Mouse (Mus musculus) heart, embryonic 16.5 days (tissue): ENCODE data around the gene Asb18. TPM values are rescaled to one million over a fixed set of nuclear protein-coding genes. Genes with fewer than 3 reads are reported as not detected.
A peak's percentile ranks its signal among the peaks of the same experiment; 100 is the strongest.

Source experiments
- ATAC-seq: fragments of 200-750 bp; cut with Nextera tagmentation; replicated peaks from 2 replicates; pipeline ENCODE4 v1.8.0; 2017; ENCODE audit warnings: moderate number of reproducible peaks; ENCODE audit not compliant: insufficient read depth, low FRiP score; ENCODE audit errors: extremely low read depth
- H3K27ac ChIP-seq: fragments of 300-500 bp; sonication (generic); 2 replicates; pipeline ENCODE4 v1.5.1; 2014; ENCODE audit warnings: mild to moderate bottlenecking, low read length, control low read depth, moderate library complexity
- H3K27me3 ChIP-seq: fragments of 300-500 bp; sonication (generic); 2 replicates; pipeline ENCODE4 v1.6.1; 2014; ENCODE audit warnings: low read length, mixed read lengths; ENCODE audit not compliant: control insufficient read depth, insufficient read depth
- H3K36me3 ChIP-seq: fragments of 300-500 bp; sonication (generic); 2 replicates; pipeline ENCODE4 v1.6.1; 2014; ENCODE audit not compliant: control insufficient read depth, insufficient read depth
- H3K4me1 ChIP-seq: fragments of 300-500 bp; sonication (generic); 2 replicates; pipeline ENCODE4 v1.6.1; 2014; ENCODE audit warnings: low read length, mixed read lengths; ENCODE audit not compliant: control insufficient read depth, insufficient read depth
- H3K4me2 ChIP-seq: fragments of 300-500 bp; sonication (generic); 2 replicates; pipeline ENCODE4 v1.6.1; 2014; ENCODE audit warnings: low read depth, mild to moderate bottlenecking, control low read depth, low read length
- H3K4me3 ChIP-seq: fragments of 300-500 bp; sonication (generic); 2 replicates; pipeline ENCODE4 v1.5.1; 2014; ENCODE audit warnings: mild to moderate bottlenecking, control low read depth, low read length
- H3K9ac ChIP-seq: fragments of 300-500 bp; sonication (generic); 2 replicates; pipeline ENCODE4 v1.6.1; 2014; ENCODE audit warnings: low read length, control low read depth
- H3K9me3 ChIP-seq: fragments of 300-500 bp; sonication (generic); replicated peaks from 2 replicates; pipeline ENCODE4 v1.6.1; 2016; ENCODE audit warnings: low read length; ENCODE audit not compliant: control insufficient read depth
- WGBS: fragments of 180-500 bp; shearing (Covaris S2); extraction: QIAGEN DNeasy Blood & Tissue Kit; methylation state at CpG from one replicate; pipeline ENCODE4 v1.1.7; 2014; 5-methylcytosine and 5-hydroxymethylcytosine counted together
- polyA plus RNA-seq: library from polyadenylated mRNA; unstranded; fragments of >200 nt; fragmentation: Nextera tagmentation; extraction: Ambion mirVana; gene quantifications from 2 replicates; pipeline ENCODE4 v1.2.1, GENCODE M21; 2015

Asb18 gene
- polyA plus RNA-seq, 1 experiment from 2014 or later: 0.79 TPM

GRCm38 (mm10) chr1:89940961-89941524 lies 73.4 kb downstream of the Asb18 start:
- Histone ChIP-seq H3K4me2 (no peak overlapping the region), H3K4me1 (peaks cover 8% of the 10 kb centered on the region)
- 20% methylated on average over 15 of the region's 15 CpGs for WGBS

GRCm38 (mm10) chr1:89939981-89940726 lies 74.3 kb downstream of the Asb18 start:
- ATAC-seq: peak; percentile 72
- H3K27ac ChIP-seq: no peak overlapping the region
- H3K4me3 ChIP-seq: no peak overlapping the region
- peaks cover 3% of the 10 kb centered on the region; the same call in 1 of the 2 replicates for H3K9me3 ChIP-seq
- WGBS: 6% methylated on average over 34 of the region's 34 CpGs
- H3K4me1 ChIP-seq: peaks cover 8% of the 10 kb centered on the region
- H3K9ac ChIP-seq: no peak overlapping the region
- peak overlapping the region; percentile 5; the same call in 1 of the 2 replicates for H3K4me2 ChIP-seq
- no peaks in the 10 kb centered on the region for H3K36me3 ChIP-seq
- H3K27me3 ChIP-seq: peaks cover 86% of the 10 kb centered on the region

More at GRCm38 (mm10) chr1:89940961-89941524, 73.4 kb downstream of the Asb18 start:
- H3K9me3 ChIP-seq: peaks cover 3% of the 10 kb centered on the region; the same call in 1 of the 2 replicates
- no peak for ATAC-seq
- H3K27me3 ChIP-seq: peaks cover 84% of the 10 kb centered on the region
- no peaks in the 10 kb centered on the region for H3K36me3 ChIP-seq
- H3K27ac ChIP-seq: no peak overlapping the region
- H3K9ac ChIP-seq: no peak overlapping the region
- peak overlapping the region; percentile 40; the same call in 1 of the 2 replicates for H3K4me3 ChIP-seq

- Histone ChIP-seq H3K9me3 (peaks cover 3% of the 10 kb centered on the region; the same call in 1 of the 2 replicates), H3K27ac (no peak overlapping the region), H3K4me3 (no peak overlapping the region), H3K4me2 (no peak overlapping the region), H3K4me1 (peaks cover 8% of the 10 kb centered on the region), H3K36me3 (no peaks in the 10 kb centered on the region), H3K9ac (no peak overlapping the region), H3K27me3 (peaks cover 84% of the 10 kb centered on the region)
- 30% methylated on average over 16 of the region's 16 CpGs for WGBS
- no peak for ATAC-seq
Observed at GRCm38 (mm10) chr1:89939596-89939960, 74.9 kb downstream of the Asb18 start.

DNA sequence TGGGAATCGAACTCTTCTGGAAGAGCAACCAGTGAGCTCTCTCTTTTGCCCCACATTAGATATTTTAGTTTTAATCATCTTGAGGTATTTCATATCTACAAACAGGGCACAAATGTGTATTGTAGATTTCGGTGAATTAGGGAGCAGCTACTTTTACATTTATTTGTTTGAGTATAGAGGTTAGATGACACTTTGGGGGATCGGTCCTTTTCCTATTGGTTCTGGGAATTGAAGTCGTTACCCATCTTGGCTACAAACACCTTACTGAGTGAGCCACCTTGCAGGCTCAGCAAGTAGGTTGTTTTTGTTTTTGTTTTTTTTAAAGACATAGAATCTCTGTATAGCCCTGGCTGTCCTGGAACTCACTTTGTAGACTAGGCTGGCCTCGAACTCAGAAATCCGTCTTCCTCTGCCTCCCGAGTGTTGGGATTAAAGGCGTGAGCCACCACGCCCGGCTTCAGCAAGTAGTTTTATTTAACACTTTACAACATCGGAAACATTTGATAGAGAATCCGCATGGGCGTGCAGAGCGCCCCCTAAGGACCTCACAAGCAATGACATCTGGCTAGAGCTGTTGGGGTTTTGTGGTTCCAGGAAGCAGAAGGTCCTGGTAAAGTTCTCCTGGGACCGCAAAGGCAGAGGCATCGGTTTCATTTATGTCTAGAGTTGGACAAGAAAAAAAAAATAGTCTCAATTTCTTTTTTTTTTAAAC lies 75.4 kb downstream of the Asb18 start:
- Histone ChIP-seq H3K9me3 (peaks cover 3% of the 10 kb centered on the region; the same call in 1 of the 2 replicates), H3K4me1 (peaks cover 8% of the 10 kb centered on the region)
- 32% methylated on average over 16 of the region's 16 CpGs for WGBS

GRCm38 (mm10) chr1:89935493-89936348 lies 78.7 kb downstream of the Asb18 start:
- H3K9me3 ChIP-seq: peaks cover 3% of the 10 kb centered on the region; the same call in 1 of the 2 replicates
- peaks cover 6% of the 10 kb centered on the region; the same call in 1 of the 2 replicates for H3K4me1 ChIP-seq
- WGBS: 3% methylated on average over 29 of the region's 29 CpGs
- no peak overlapping the region for H3K4me2 ChIP-seq
- no peak overlapping the region for H3K4me3 ChIP-seq
- H3K27ac ChIP-seq: no peak overlapping the region
- peaks cover 89% of the 10 kb centered on the region for H3K27me3 ChIP-seq
- no peak for ATAC-seq
- no peaks in the 10 kb centered on the region for H3K36me3 ChIP-seq
- H3K9ac ChIP-seq: no peak overlapping the region

More for the DNA sequence above, 75.4 kb downstream of the Asb18 start:
- Histone ChIP-seq H3K4me2 (no peak overlapping the region), H3K27ac (no peak overlapping the region), H3K27me3 (peaks cover 84% of the 10 kb centered on the region), H3K36me3 (no peaks in the 10 kb centered on the region), H3K9ac (no peak overlapping the region), H3K4me3 (no peak overlapping the region)
- no peak for ATAC-seq

- Histone ChIP-seq H3K9ac (no peak overlapping the region), H3K27me3 (peaks cover 91% of the 10 kb centered on the region), H3K4me1 (peaks cover 8% of the 10 kb centered on the region; the same call in 1 of the 2 replicates), H3K4me2 (no peak overlapping the region), H3K9me3 (peaks cover 2% of the 10 kb centered on the region; the same call in 1 of the 2 replicates), H3K4me3 (no peak overlapping the region), H3K27ac (no peak overlapping the region), H3K36me3 (no peaks in the 10 kb centered on the region)
- WGBS: 11% methylated on average over 19 of the region's 19 CpGs
- no peak for ATAC-seq
Observed at GRCm38 (mm10) chr1:89934316-89935260, 79.9 kb downstream of the Asb18 start.

DNA sequence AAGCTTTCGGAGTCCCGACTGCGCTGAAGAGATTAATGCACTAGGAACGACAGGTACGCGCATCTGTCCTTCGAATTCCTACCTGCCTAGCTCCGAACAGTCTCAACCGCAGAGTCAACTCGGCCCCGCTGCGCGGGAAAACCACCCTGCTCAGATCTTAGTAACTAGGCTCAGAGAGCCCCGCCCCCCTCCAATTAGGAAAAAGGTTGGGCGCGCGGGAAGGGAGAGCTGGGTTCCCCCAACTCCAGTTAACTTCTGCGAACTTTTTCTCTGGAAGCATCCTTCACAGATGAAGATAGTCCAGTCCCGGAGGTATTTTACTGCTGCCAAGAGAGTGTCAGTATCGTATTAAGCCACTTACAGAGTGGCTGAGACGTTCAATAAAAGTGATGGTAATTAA lies 80.7 kb downstream of the Asb18 start:
- Histone ChIP-seq H3K4me1 (peaks cover 8% of the 10 kb centered on the region; the same call in 1 of the 2 replicates), H3K9me3 (no peaks in the 10 kb centered on the region), H3K36me3 (no peaks in the 10 kb centered on the region), H3K4me3 (no peak overlapping the region), H3K27ac (no peak overlapping the region), H3K9ac (no peak overlapping the region), H3K4me2 (no peak overlapping the region), H3K27me3 (peaks cover 87% of the 10 kb centered on the region)
- no peak for ATAC-seq
- WGBS: 6% methylated on average over 21 of the region's 21 CpGs

DNA sequence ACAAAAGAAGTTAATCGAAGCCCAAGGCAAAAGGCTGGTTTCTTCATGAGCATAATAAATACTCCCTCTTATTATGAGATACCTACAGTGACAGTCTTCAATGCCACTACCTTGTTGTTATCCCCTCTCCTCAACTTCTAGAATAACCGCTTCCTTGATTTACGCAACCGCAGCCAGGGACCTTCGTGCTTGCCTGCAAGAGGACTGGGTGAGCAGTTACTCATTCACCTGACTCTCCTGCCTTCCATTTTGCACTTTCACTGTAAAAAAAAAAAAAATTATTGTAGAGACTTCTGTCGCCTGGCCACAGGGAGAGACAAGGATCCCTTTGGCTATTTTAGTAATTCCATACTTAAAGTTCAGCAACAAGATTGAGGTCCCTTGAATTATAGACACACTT lies 81.4 kb downstream of the Asb18 start:
- 10% methylated on average over 6 of the region's 6 CpGs for WGBS
- Histone ChIP-seq H3K9ac (no peak overlapping the region), H3K4me3 (no peak overlapping the region), H3K9me3 (no peaks in the 10 kb centered on the region), H3K27ac (no peak overlapping the region), H3K4me2 (no peak overlapping the region), H3K36me3 (no peaks in the 10 kb centered on the region), H3K4me1 (peaks cover 8% of the 10 kb centered on the region; the same call in 1 of the 2 replicates), H3K27me3 (peaks cover 88% of the 10 kb centered on the region)
- no peak for ATAC-seq
